Mouse (Mus musculus): ENCODE results near the gene Qprt. TPM values are rescaled to one million over a fixed set of nuclear protein-coding genes. Genes with fewer than 3 reads are reported as not detected.
A peak's percentile ranks its signal among the peaks of the same experiment; 100 is the strongest.

The Qprt gene
- total RNA-seq, 1 experiment = 5.6 TPM

DNA sequence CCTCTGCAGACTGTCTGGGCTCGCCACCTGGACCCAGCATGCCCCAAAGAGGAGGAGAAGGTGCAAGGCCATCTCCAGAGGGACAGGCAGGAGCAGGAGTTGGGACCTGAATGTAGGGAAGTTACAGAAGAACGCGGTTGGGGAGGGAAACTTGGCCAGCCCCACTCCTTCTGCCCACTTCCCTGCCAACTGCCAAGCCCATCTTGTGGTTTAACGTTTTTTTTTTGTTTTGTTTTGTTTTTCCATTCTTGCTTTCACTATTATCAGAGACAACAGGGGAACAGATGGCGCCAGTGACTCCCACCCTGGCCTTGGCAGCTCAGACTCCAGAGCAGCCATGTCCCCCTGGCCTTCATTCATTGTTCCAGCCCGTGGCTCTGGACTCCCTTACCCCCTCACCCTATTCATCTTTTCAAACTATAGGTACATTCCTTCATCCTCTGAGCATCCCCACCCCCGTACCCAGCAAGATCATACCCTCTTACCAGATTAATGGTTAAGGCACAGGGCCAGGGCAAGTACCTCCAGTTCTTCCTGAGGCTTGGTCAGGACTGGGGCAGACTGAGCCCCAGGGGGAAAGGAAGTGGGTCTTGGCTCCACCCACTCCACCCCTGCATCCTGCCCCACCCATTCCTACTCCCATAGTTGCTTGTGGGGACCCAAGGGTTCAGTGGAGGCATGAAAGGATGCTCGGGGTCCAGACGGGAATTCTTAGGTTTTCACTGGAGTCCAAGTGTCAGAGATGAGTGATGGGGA is 15.4 kb upstream of the Qprt start, which contains the start of gene Spn:
Gene Spn (minus strand): TSS at position 562 of the 756 bp plus-strand sequence.
- DNase-seq (ENCODE audit: low read depth, low spot score) = no peak
- Histone ChIP-seq H3K9me3 (ENCODE audit: control insufficient read depth, insufficient read depth, low read depth, low read length) (no peaks in the 10 kb centered on the region), H3K4me1 (ENCODE audit: control insufficient read depth in 2 of 2, insufficient read depth in 2 of 2, low read length in 2 of 2, poor library complexity in 1 of 2) (peaks cover 3 to 32% of the 10 kb centered on the region in 2 experiments; a peak in 3 of 4 replicates), H3K27ac (ENCODE audit: insufficient read depth, low read depth, low read length, poor library complexity, severe bottlenecking) (no peak within 1 kb of the TSS), H3K36me3 (ENCODE audit: control insufficient read depth, insufficient read depth, low read length, poor library complexity, severe bottlenecking) (no peaks in the 10 kb centered on the region), H3K4me3 (ENCODE audit: insufficient read depth in 1 of 2, low read depth in 1 of 2, low read length in 2 of 2, poor library complexity in 1 of 2, severe bottlenecking in 1 of 2) (peak within 1 kb of the TSS; percentile 7 to 26; a peak in 1 of 4 replicates), H3K9ac (ENCODE audit: insufficient read depth, low read depth, low read length, poor library complexity, severe bottlenecking) (no peak within 1 kb of the TSS)
- in situ Hi-C loops (cut with MboI; ENCODE audit: low sequenced_read_pairs in 2 of 2, unreplicated experiment in 2 of 2) = no loop called here
- TF ChIP-seq ZC3H11A (IDR thresholded peaks at IDR 0.05; ENCODE audit: borderline replicate concordance, low read depth, low read length) (no peak), HCFC1 (IDR thresholded peaks at IDR 0.05; ENCODE audit: borderline replicate concordance, insufficient read depth, low read length) (no peak), ZNF384 (IDR thresholded peaks at IDR 0.05; ENCODE audit: low read depth, low read length) (no peak), MAFK (IDR thresholded peaks at IDR 0.05; ENCODE audit: insufficient read depth, low read depth, low read length) (no peak), CHD2 (IDR thresholded peaks at IDR 0.05; ENCODE audit: low read depth, low read length) (no peak)

DNA sequence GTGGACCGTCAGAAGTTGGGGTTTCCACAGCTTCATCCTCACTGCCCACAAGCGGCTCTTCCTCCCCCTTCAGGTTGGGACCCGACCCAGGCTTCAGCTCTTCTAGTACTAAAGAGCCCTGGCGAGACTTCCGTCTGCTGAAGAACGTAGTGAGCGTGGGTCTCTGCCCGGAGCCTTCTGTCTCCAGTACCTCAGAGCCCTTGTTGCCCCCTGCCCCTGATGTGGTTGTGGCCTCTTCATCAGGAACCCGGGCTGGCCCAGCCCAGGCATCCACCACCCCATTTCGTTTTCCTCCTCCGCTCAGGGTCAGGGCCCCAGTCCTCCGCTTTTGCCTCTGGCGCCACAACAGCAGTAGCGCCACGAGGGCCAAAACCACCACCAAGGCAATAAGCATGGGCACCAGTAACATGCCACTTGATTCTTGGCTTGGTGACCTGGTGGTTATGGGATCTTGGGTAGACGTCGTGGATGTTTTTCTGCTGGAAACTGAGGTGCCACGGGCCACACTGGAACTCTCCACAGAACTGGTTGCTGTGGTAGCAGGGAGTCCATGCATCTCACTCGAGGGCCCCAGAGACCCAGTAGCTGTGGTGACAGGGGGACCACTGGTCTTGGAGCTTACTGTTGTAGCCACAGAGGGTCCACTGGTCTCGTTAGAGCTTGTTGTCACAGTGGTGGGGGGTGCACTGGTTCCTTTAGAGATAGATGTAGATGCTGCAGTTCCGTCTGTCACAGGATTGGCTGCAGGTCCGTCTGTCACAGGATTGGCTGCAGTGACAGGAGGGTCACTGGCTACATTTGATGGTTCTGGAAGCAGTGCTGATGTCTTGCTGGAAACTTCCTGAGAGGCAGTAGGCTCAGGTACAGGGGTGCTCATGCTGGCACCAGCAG is 14.4 kb upstream of the Qprt start:
- no peak for DNase-seq (ENCODE audit: low read depth, low spot score)
- Histone ChIP-seq H3K9ac (ENCODE audit: insufficient read depth, low read depth, low read length, poor library complexity, severe bottlenecking) (no peak overlapping the region; the same call in 1 of the 2 replicates), H3K9me3 (ENCODE audit: control insufficient read depth, insufficient read depth, low read depth, low read length) (no peaks in the 10 kb centered on the region), H3K4me1 (ENCODE audit: control insufficient read depth in 2 of 2, insufficient read depth in 2 of 2, low read length in 2 of 2, poor library complexity in 1 of 2) (peaks cover 3 to 29% of the 10 kb centered on the region in 2 experiments; a peak in 3 of 4 replicates), H3K4me3 (ENCODE audit: insufficient read depth in 1 of 2, low read depth in 1 of 2, low read length in 2 of 2, poor library complexity in 1 of 2, severe bottlenecking in 1 of 2) (0 out of 4 replicates have a peak overlapping the region, but pooled peaks of 1 of the 2 experiments have one; percentile 26), H3K27ac (ENCODE audit: insufficient read depth, low read depth, low read length, poor library complexity, severe bottlenecking) (no peak overlapping the region), H3K36me3 (ENCODE audit: control insufficient read depth, insufficient read depth, low read length, poor library complexity, severe bottlenecking) (no peaks in the 10 kb centered on the region)
- in situ Hi-C loops (cut with MboI; ENCODE audit: low sequenced_read_pairs in 2 of 2, unreplicated experiment in 2 of 2) = no loop called here
- TF ChIP-seq CHD2 (IDR thresholded peaks at IDR 0.05; ENCODE audit: low read depth, low read length) (no peak), MAFK (IDR thresholded peaks at IDR 0.05; ENCODE audit: insufficient read depth, low read depth, low read length) (no peak), ZNF384 (IDR thresholded peaks at IDR 0.05; ENCODE audit: low read depth, low read length) (no peak), HCFC1 (IDR thresholded peaks at IDR 0.05; ENCODE audit: borderline replicate concordance, insufficient read depth, low read length) (no peak), ZC3H11A (IDR thresholded peaks at IDR 0.05; ENCODE audit: borderline replicate concordance, low read depth, low read length) (no peak)

DNA sequence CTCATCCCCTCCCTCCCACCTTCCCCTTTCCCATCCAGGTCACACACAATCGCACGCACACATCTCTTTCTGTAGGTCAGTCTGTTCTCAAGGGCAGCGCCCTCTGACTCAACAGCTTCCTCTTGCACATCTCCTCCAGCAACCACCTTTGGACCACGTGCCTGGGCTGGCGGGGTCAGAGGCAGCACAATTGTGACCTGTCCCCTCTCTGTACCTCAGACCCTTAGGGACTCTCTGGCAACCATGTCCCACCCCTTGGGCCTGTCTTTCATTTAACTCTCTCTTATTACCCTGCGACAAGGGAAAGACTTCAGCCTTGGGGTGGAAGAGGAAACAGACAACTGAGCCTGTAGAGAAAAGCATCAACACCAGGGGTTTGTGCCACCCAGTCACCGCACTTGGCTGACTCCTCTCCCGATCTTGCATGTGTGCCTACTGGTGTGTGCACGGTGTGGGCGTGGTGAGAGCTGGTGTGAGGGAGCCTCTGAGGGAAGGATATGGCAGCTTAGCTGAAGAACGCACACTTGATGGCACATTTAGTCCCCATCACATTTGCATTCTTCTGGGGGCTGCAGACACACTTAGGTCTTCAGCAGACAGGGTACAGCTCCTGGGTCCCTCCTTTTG is 12.9 kb upstream of the Qprt start:
- no peaks in the 10 kb centered on the region for H3K9me3 ChIP-seq (ENCODE audit: control insufficient read depth, insufficient read depth, low read depth, low read length)
- H3K27ac ChIP-seq (ENCODE audit: insufficient read depth, low read depth, low read length, poor library complexity, severe bottlenecking) = no peak overlapping the region
- no peak for TF ChIP-seq ZC3H11A (IDR thresholded peaks at IDR 0.05; ENCODE audit: borderline replicate concordance, low read depth, low read length)
- no peak for TF ChIP-seq MAFK (IDR thresholded peaks at IDR 0.05; ENCODE audit: insufficient read depth, low read depth, low read length)
- TF ChIP-seq HCFC1 (IDR thresholded peaks at IDR 0.05; ENCODE audit: borderline replicate concordance, insufficient read depth, low read length) = no peak
- no peak for TF ChIP-seq CHD2 (IDR thresholded peaks at IDR 0.05; ENCODE audit: low read depth, low read length)
- no peak for TF ChIP-seq ZNF384 (IDR thresholded peaks at IDR 0.05; ENCODE audit: low read depth, low read length)
- peaks cover 1 to 20% of the 10 kb centered on the region in 2 experiments; a peak in 3 of 4 replicates for H3K4me1 ChIP-seq (ENCODE audit: control insufficient read depth in 2 of 2, insufficient read depth in 2 of 2, low read length in 2 of 2, poor library complexity in 1 of 2)
- DNase-seq (ENCODE audit: low read depth, low spot score) = no peak
- no peak overlapping the region for H3K9ac ChIP-seq (ENCODE audit: insufficient read depth, low read depth, low read length, poor library complexity, severe bottlenecking)
- H3K36me3 ChIP-seq (ENCODE audit: control insufficient read depth, insufficient read depth, low read length, poor library complexity, severe bottlenecking) = no peaks in the 10 kb centered on the region
- in situ Hi-C loops (cut with MboI; ENCODE audit: low sequenced_read_pairs in 2 of 2, unreplicated experiment in 2 of 2) = no loop called here
- no peak overlapping the region for H3K4me3 ChIP-seq (ENCODE audit: insufficient read depth in 1 of 2, low read depth in 1 of 2, low read length in 2 of 2, poor library complexity in 1 of 2, severe bottlenecking in 1 of 2)

DNA sequence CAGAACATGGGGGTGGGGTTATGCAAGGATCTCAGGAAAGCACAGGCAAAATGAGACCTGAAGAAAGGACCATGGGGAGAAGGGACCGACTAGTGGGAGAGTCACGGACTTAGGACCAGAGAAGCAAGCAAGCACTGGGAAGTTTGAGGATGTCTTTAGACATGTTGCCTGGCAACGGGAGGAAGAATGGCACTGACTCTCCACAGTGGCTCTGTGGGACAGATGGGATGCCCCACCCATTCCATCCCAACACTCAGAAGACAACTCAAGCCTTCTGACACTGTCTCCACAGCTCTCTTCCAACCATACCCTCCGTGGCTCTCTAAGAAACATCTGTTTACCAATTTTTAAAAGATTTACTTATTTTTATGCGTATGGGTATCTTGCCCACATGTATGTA is 11.1 kb upstream of the Qprt start:
- in situ Hi-C loops (cut with MboI; ENCODE audit: low sequenced_read_pairs in 2 of 2, unreplicated experiment in 2 of 2) = no loop called here
- H3K9me3 ChIP-seq (ENCODE audit: control insufficient read depth, insufficient read depth, low read depth, low read length) = no peaks in the 10 kb centered on the region
- TF ChIP-seq HCFC1 (IDR thresholded peaks at IDR 0.05; ENCODE audit: borderline replicate concordance, insufficient read depth, low read length) (no peak), MAFK (IDR thresholded peaks at IDR 0.05; ENCODE audit: insufficient read depth, low read depth, low read length) (no peak), CHD2 (IDR thresholded peaks at IDR 0.05; ENCODE audit: low read depth, low read length) (no peak), ZNF384 (IDR thresholded peaks at IDR 0.05; ENCODE audit: low read depth, low read length) (no peak), ZC3H11A (IDR thresholded peaks at IDR 0.05; ENCODE audit: borderline replicate concordance, low read depth, low read length) (no peak)
- no peaks in the 10 kb centered on the region for H3K36me3 ChIP-seq (ENCODE audit: control insufficient read depth, insufficient read depth, low read length, poor library complexity, severe bottlenecking)
- peaks cover 1 to 18% of the 10 kb centered on the region in 2 experiments; a peak in 3 of 4 replicates for H3K4me1 ChIP-seq (ENCODE audit: control insufficient read depth in 2 of 2, insufficient read depth in 2 of 2, low read length in 2 of 2, poor library complexity in 1 of 2)
- no peak overlapping the region for H3K27ac ChIP-seq (ENCODE audit: insufficient read depth, low read depth, low read length, poor library complexity, severe bottlenecking)
- no peak overlapping the region for H3K9ac ChIP-seq (ENCODE audit: insufficient read depth, low read depth, low read length, poor library complexity, severe bottlenecking)
- H3K4me3 ChIP-seq (ENCODE audit: insufficient read depth in 1 of 2, low read depth in 1 of 2, low read length in 2 of 2, poor library complexity in 1 of 2, severe bottlenecking in 1 of 2) = no peak overlapping the region
- no peak for DNase-seq (ENCODE audit: low read depth, low spot score)

All from ES-E14 (cell line).